Mouse (Mus musculus) embryonic fibroblast, embryonic 13.5 days (primary cell): ENCODE results near the gene Serpina9. TPM values are rescaled to one million over a fixed set of nuclear protein-coding genes. Genes with fewer than 3 reads are reported as not detected.
A peak's percentile ranks its signal among the peaks of the same experiment; 100 is the strongest.

Experiments used
- H3K27ac ChIP-seq: 2 replicates; pipeline ENCODE4 v1.5.1; 2012; ENCODE audit warnings: low read length, control low read depth, inconsistent platforms; ENCODE audit not compliant: insufficient read depth
- H3K4me1 ChIP-seq: 2 replicates; pipeline ENCODE4 v1.6.1; 2011; ENCODE audit warnings: low read length; ENCODE audit not compliant: control insufficient read depth, insufficient read depth
- H3K4me3 ChIP-seq: 2 replicates; pipeline ENCODE4 v1.5.1; 2011; ENCODE audit warnings: mild to moderate bottlenecking, control low read depth, low read length; ENCODE audit not compliant: insufficient read depth
- CTCF ChIP-seq: IDR thresholded peaks from 2 replicates; pipeline ENCODE4 v1.5.1; 2011; ENCODE audit warnings: mild to moderate bottlenecking, control low read depth, low read length, moderate library complexity, borderline replicate concordance; ENCODE audit not compliant: insufficient read depth
- POLR2A ChIP-seq: IDR thresholded peaks from 2 replicates; pipeline ENCODE4 v1.6.1; 2011; ENCODE audit warnings: low read depth, mild to moderate bottlenecking, control low read depth, low read length, moderate library complexity
- polyA plus RNA-seq: library from polyadenylated mRNA; stranded (reverse); fragments of >200 nt; gene quantifications from 2 replicates; pipeline ENCODE4 v1.2.4, GENCODE M21; 2011; ENCODE audit warnings: low read depth; ENCODE audit not compliant: missing spikeins, insufficient read length

Gene Serpina9
- polyA plus RNA-seq, 1 experiment: not detected

DNA sequence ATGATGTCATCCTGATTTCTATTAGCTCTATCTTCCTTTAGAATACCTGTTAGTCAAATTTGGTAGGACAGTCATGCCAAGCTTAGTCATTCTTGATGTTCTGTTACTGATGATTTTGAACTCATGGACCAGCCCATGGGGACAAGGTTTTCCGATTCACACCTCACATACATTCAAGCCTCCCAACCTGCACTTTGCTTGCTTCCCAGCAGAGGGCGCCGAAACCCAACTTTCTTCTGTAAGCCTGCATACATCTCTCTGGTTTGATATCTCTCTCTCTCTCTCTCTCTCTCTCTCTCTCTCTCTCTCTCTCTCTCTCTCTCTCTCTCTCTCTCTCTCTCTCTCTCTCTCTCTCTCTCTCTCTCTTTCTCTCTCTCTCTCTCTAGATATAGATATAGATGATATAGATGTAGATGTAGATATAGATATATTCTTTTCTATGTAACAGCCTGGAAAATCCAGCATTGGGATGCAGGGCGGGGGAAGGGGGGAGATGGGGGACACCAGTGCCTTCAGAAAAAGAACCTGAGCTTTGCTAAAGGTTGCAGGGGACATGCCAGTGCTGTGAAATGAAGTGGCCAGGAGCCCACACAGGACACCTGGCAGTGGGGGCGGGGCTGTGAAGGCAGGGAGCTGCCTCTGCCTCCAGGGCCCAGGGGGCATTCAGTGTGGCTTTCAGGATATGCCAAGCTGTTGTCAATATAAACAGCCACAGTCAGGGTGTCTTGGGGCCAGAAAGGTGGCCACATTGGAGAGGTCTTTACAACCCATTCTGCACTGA is 18.1 kb downstream of the Serpina9 start:
- Histone ChIP-seq H3K4me1 (no peaks in the 10 kb centered on the region), H3K4me3 (no peak overlapping the region), H3K27ac (no peak overlapping the region)
- TF ChIP-seq CTCF (peak; percentile 78), POLR2A (no peak)

DNA sequence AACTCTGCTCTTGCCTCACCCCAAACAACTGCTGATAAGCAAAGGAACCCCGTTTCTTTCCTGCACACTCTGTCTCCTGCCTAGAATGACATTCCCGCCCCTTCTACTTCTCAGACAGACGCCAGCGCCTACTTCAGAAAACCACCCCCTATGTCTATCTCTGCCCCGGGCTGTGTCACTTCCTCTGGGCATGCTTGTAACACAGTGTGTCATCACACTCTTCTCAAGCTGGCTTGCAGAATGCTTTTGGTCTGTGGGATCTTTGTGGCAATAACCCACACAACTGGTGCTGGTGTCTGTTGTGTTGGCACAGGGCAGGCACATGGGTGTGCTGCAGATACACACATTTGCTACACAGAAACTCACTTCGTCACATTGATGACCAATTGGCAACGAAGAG is 20.6 kb downstream of the Serpina9 start:
- Histone ChIP-seq H3K4me3 (no peak overlapping the region), H3K27ac (no peak overlapping the region), H3K4me1 (no peaks in the 10 kb centered on the region)
- TF ChIP-seq POLR2A (no peak), CTCF (no peak)

DNA sequence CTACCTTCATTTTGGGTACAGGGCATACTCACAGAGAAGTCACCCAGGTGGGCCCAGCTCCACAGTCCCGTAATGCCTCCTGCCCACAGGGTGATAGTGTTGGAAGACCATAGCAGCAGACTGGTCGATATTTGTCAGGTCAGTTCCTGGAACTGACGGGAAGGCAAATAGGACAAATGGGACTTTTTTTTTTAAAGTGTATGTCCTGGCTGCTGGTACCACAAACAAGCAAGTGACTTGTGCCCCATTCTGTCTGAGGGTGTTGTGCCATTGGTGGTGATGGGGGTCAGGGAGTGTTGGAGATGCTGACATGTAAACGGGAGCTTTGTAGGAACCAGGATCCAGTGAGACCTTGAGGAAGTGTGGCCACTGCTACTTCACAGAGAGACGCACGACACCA is 23.7 kb downstream of the Serpina9 start, which contains the start of gene Serpina11:
Serpina11 (minus strand) TSS at position 101 of the 400 bp plus-strand sequence.
- no peaks in the 10 kb centered on the region for H3K4me1 ChIP-seq
- no peak for TF ChIP-seq CTCF
- no peak for TF ChIP-seq POLR2A
- no peak within 1 kb of the TSS for H3K27ac ChIP-seq
- H3K4me3 ChIP-seq: no peak within 1 kb of the TSS

DNA sequence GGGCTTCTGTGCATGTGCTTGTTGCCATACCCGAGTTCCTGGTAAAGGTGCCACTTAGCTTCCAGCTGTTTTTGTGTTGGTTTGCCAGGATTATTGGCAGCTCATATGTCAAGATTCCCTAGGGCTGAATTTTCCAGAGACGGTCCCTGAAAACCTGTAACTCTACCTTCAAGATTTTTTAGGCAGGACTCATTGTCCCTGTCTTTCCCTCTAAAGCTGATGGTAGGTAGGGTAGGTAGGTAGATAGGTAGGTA is 24.1 kb downstream of the Serpina9 start:
- no peak for TF ChIP-seq POLR2A
- TF ChIP-seq CTCF: no peak
- Histone ChIP-seq H3K4me1 (no peaks in the 10 kb centered on the region), H3K4me3 (no peak overlapping the region), H3K27ac (no peak overlapping the region)

DNA sequence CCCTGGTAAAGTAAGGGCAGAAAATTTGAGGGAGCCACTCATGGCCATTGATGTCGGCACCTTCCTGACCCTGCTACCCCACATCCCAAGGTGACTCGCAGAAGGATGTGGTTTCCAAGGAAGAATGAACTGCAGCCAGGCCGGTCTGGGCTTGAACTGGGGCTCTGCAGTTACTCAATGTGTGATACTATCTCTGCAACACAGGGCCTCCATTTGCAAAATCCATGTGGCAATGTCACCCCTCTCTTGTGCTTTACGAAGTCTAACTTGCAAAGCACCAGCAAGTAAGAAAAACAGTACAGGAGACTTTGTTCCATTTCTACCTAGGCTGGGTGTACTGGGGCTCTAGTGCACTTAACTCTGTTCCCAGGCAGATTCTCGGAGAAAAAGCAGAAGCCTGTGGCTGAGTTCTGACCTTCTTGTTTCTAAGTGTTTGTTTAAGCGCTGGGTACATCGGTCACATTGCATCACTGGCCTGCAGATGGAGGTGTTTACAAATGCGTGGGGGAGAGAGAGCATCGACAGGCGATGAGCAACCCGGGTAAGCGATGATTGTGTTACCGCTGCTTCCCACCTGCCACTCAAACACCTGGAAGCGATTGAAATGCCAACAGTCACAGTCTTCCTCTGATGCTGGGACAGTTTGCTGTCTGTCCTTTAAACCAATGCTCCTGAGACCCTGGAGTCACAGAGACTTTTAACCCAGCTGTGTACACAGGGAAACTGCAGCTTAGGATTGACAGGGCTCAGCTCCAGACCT is 24.6 kb downstream of the Serpina9 start:
- TF ChIP-seq CTCF (peak; percentile 24; the same call in 1 of the 2 replicates), POLR2A (no peak)
- H3K27ac ChIP-seq: no peak overlapping the region
- H3K4me3 ChIP-seq: no peak overlapping the region
- H3K4me1 ChIP-seq: no peaks in the 10 kb centered on the region

DNA sequence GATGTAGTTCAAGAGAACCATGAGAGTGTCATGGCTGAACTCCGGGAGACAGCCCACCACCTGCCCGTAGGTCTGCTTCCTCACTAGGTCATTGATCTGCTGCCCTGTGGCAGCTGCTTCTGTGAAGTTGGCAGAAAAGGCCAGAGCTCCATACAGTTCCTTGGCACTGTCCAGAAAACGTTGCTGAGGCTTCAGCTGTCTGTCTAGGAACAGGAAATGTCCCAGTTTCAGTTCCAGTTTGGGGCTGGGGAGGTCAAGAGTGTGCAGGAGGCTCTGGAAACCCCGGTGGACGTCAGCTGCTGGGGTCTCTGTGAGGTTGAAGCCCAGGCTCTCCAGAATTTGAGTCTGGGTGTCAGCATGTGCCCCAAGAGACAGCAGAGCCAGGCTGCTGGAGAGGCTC is 27.7 kb downstream of the Serpina9 start:
- Histone ChIP-seq H3K4me3 (no peak overlapping the region), H3K4me1 (no peaks in the 10 kb centered on the region), H3K27ac (no peak overlapping the region)
- TF ChIP-seq POLR2A (no peak), CTCF (no peak)

DNA sequence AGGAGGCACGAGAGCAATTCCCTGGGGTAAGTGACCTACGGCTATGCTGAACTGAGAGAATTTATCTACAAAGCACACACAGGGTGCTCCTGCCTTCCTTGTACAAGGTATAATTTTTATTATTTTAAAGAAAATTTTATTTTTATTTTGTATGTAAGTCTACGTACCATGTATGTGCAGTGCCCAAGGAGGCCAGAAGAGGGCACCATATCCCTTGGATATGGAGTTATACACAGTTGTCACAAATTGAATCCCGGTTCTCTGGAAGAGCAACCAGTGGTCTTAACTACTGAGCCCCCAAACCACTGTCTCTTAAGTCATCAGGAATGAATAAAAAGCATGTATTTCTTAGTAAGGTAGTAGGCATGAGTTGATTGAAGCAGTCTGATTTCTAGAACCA is 28.6 kb downstream of the Serpina9 start:
- no peak overlapping the region for H3K27ac ChIP-seq
- H3K4me1 ChIP-seq: no peaks in the 10 kb centered on the region
- no peak overlapping the region for H3K4me3 ChIP-seq
- TF ChIP-seq CTCF (no peak), POLR2A (no peak)

DNA sequence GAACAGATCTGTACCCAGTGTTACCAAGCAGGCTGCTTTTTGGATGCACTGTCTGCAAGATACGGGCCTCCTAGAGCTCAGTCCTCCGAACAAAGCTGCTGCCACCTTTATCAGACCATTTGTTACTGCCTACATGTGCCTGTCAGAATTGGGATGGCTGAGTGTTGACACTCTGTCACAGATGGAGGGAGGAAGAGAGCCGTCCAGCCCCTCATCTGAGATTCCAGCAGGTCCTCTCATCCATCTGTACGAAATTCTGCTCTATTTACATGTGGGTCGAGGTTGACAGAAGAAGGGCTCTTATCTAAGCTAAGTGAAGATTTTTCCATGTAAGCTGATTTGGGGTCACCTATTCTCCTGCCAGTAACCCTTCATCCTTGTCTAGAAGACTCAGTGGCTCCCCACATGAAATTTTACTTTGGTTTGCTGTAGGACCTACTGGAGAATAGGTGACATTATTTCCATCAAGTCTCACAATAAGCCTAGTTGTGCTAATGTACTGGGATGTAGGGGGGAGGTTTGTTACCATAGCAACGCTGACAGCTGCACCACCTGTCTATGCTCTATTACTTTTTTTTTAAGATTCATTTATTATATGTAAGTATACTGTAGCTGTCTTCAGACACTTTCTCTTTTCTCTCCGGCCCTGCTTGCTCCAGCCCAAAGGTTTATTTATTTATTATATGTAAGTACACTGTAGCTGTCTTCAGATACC is 31.8 kb downstream of the Serpina9 start:
- Histone ChIP-seq H3K4me1 (no peaks in the 10 kb centered on the region), H3K4me3 (no peak overlapping the region), H3K27ac (no peak overlapping the region)
- TF ChIP-seq POLR2A (no peak), CTCF (no peak)

DNA sequence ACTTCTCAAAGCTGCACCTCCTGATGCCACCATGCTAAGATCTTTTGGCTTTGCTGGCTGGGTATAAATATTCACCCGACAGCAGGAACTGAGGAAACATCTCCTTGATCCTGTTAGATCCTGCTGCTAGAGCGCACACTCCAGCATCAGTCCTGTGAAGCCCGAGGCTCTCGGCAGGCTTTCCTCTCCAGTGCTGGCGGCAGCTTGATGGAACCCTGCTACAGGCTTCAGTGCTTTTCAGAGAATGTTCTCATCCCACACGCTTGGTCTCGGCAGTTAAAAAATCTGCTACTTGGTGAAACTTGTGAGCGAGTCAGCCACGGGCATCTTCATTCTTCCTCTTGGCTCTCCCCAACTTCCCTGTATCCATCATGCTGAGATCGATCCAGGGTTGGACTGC is 35.3 kb downstream of the Serpina9 start:
- no peak overlapping the region for H3K27ac ChIP-seq
- no peak for TF ChIP-seq CTCF
- TF ChIP-seq POLR2A: no peak
- H3K4me3 ChIP-seq: no peak overlapping the region
- H3K4me1 ChIP-seq: no peaks in the 10 kb centered on the region

DNA sequence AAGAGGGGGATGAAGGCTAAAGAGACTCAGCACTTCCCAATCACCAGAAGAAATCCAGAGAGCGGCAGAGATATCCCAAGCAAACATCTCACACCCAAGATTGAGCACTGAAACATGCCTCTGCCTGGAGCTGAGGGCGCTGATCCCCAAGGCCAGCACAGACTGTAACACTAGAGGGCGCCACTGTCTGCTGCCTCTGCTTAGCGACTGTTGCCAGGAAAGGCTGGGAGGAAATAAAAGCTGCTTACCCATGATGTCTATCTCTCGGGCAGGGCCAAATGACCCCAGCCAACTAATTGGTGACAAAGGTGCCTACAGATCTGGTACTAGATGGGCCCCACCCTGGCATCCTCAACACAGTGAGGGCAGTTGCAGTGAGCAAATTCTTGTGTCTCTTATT is 35.7 kb downstream of the Serpina9 start:
- H3K4me3 ChIP-seq: no peak overlapping the region
- H3K4me1 ChIP-seq: no peaks in the 10 kb centered on the region
- TF ChIP-seq CTCF: peak; percentile 68; the same call in 1 of the 2 replicates
- no peak for TF ChIP-seq POLR2A
- H3K27ac ChIP-seq: no peak overlapping the region
